Mouse (Mus musculus) stomach, postnatal 0 days (tissue): ENCODE results near the gene Rpl41.

ENCODE experiments used
- CTCF ChIP-seq: IDR thresholded peaks from 2 replicates; pipeline ENCODE4 v1.5.1; 2016; ENCODE audit warnings: antibody characterized with exemption, low read depth, mild to moderate bottlenecking, moderate library complexity
- EP300 ChIP-seq: optimal IDR thresholded peaks from 2 replicates; pipeline ENCODE3; 2016; ENCODE audit warnings: antibody characterized with exemption

- TF ChIP-seq CTCF (no peak), EP300 (no peak)
Observed at GRCm38 (mm10) chr10:128591436-128591835, 42.3 kb upstream of the Rpl41 start.
